Comparison of ENCODE assay signal across 8 mouse cellular contexts in genomic region chr5:110094030-110094846, GRCm38 (mm10). TPM values are rescaled to one million over a fixed set of nuclear protein-coding genes. Genes with fewer than 3 reads are reported as not detected.
DNase-seq lines count a peak whose midpoint lies in the region; ATAC-seq and TF ChIP-seq lines count a peak whose summit lies in the region.

Gm35315 (minus strand) TSS chr5:110094420.

- TF ChIP-seq EP300 in liver, embryonic 14.5 days (IDR thresholded peaks at IDR 0.05; ENCODE audit: low read depth) = no peak
- TF ChIP-seq EP300 in stomach, postnatal 0 days (optimal IDR thresholded peaks at IDR 0.05) = no peak

- no peak within 1 kb of the TSS for H3K27ac ChIP-seq in forebrain, embryonic 11.5 days (ENCODE audit: low read depth, low read length)
- peak within 1 kb of the TSS; percentile 67 for H3K27ac ChIP-seq in heart, embryonic 16.5 days (ENCODE audit: low read length)
- H3K27ac ChIP-seq in liver, embryonic 14.5 days = peak within 1 kb of the TSS; percentile 52
- peak within 1 kb of the TSS; percentile 63; the same call in 1 of the 2 replicates for H3K27ac ChIP-seq in stomach, postnatal 0 days (replicated peaks)

- H3K27me3 ChIP-seq in E14TG2a.4 (ENCODE audit: insufficient read depth, low read length) = no peaks in the 10 kb centered on the region
- H3K27me3 ChIP-seq in forebrain, embryonic 11.5 days (ENCODE audit: control insufficient read depth, insufficient read depth, low read length) = no peaks in the 10 kb centered on the region
- H3K27me3 ChIP-seq in heart, embryonic 16.5 days (ENCODE audit: control insufficient read depth, insufficient read depth, low read length) = no peaks in the 10 kb centered on the region
- no peaks in the 10 kb centered on the region for H3K27me3 ChIP-seq in liver, embryonic 14.5 days (ENCODE audit: control insufficient read depth, insufficient read depth, low read length)
- no peaks in the 10 kb centered on the region for H3K27me3 ChIP-seq in stomach, postnatal 0 days (ENCODE audit: control insufficient read depth, insufficient read depth, low read length)

- under 1% methylated on average over 25 of the region's 25 CpGs for WGBS in forebrain, embryonic 11.5 days
- WGBS in heart, embryonic 16.5 days = 2% methylated on average over 22 of the region's 25 CpGs
- under 1% methylated on average over 25 of the region's 25 CpGs for WGBS in liver, embryonic 14.5 days (ENCODE audit: insufficient replicate concordance)
- WGBS in stomach, postnatal 0 days = 2% methylated on average over 25 of the region's 25 CpGs

- peaks cover 63% of the 10 kb centered on the region for H3K4me1 ChIP-seq in E14TG2a.4 (replicated peaks; ENCODE audit: low read depth, low read length)
- no peaks in the 10 kb centered on the region; the same call in 1 of the 2 replicates for H3K4me1 ChIP-seq in forebrain, embryonic 11.5 days (replicated peaks; ENCODE audit: control insufficient read depth, insufficient read depth, low read length)
- peaks cover 3% of the 10 kb centered on the region; the same call in 1 of the 2 replicates for H3K4me1 ChIP-seq in heart, embryonic 16.5 days (ENCODE audit: control insufficient read depth, insufficient read depth, low read length)
- H3K4me1 ChIP-seq in liver, embryonic 14.5 days (replicated peaks; ENCODE audit: control insufficient read depth in 2 of 2, insufficient read depth in 2 of 2, low read length in 1 of 2) = peaks cover 0 to 6% of the 10 kb centered on the region in 2 experiments; a peak in 2 of 4 replicates
- H3K4me1 ChIP-seq in stomach, postnatal 0 days (replicated peaks; ENCODE audit: control insufficient read depth, insufficient read depth) = no peaks in the 10 kb centered on the region

- H3K36me3 ChIP-seq in E14TG2a.4 (ENCODE audit: insufficient read depth, low read length) = peaks cover 9% of the 10 kb centered on the region
- no peaks in the 10 kb centered on the region for H3K36me3 ChIP-seq in forebrain, embryonic 11.5 days (ENCODE audit: control insufficient read depth, insufficient read depth, low read length)
- no peaks in the 10 kb centered on the region for H3K36me3 ChIP-seq in heart, embryonic 16.5 days (ENCODE audit: control insufficient read depth, insufficient read depth)
- H3K36me3 ChIP-seq in liver, embryonic 14.5 days (replicated peaks; ENCODE audit: control insufficient read depth, insufficient read depth, low read depth) = no peaks in the 10 kb centered on the region
- no peaks in the 10 kb centered on the region for H3K36me3 ChIP-seq in stomach, postnatal 0 days (ENCODE audit: control insufficient read depth, insufficient read depth, low read length)

- H3K4me2 ChIP-seq in forebrain, embryonic 11.5 days (ENCODE audit: low read depth, low read length, severe bottlenecking) = peak within 1 kb of the TSS; percentile 53
- peak within 1 kb of the TSS; percentile 82 for H3K4me2 ChIP-seq in heart, embryonic 16.5 days (ENCODE audit: low read depth, low read length)
- H3K4me2 ChIP-seq in liver, embryonic 14.5 days (ENCODE audit: low read depth) = peak within 1 kb of the TSS; percentile 75
- H3K4me2 ChIP-seq in stomach, postnatal 0 days (replicated peaks; ENCODE audit: low read depth) = peak within 1 kb of the TSS; percentile 80

- TF ChIP-seq CTCF in E14TG2a.4 (conservative IDR thresholded peaks at IDR 0.05; ENCODE audit: low read length) = no peak
- no peak for TF ChIP-seq CTCF in liver, embryonic 14.5 days (IDR thresholded peaks at IDR 0.05; ENCODE audit: low read depth)
- TF ChIP-seq CTCF in stomach, postnatal 0 days (IDR thresholded peaks at IDR 0.05; ENCODE audit: low read depth) = no peak; the same call in 1 of the 2 replicates

- peak; percentile 98 for ATAC-seq in forebrain, embryonic 11.5 days (replicated peaks; ENCODE audit: low FRiP score)
- peak; percentile 90 for ATAC-seq in heart, embryonic 16.5 days (replicated peaks; ENCODE audit: extremely low read depth, insufficient read depth, low FRiP score)
- peak; percentile 97 for ATAC-seq in liver, embryonic 14.5 days (ENCODE audit: insufficient read depth)
- ATAC-seq in stomach, postnatal 0 days (ENCODE audit: low FRiP score, low TSS enrichment) = peak; percentile 99

- peak within 1 kb of the TSS; percentile 65 for H3K9ac ChIP-seq in forebrain, embryonic 11.5 days (ENCODE audit: low read length)
- peak within 1 kb of the TSS; percentile 63 for H3K9ac ChIP-seq in heart, embryonic 16.5 days (ENCODE audit: low read length)
- peak within 1 kb of the TSS; percentile 55 for H3K9ac ChIP-seq in liver, embryonic 14.5 days (replicated peaks)
- peak within 1 kb of the TSS; percentile 47 for H3K9ac ChIP-seq in stomach, postnatal 0 days (ENCODE audit: low read length)

- H3K9me3 ChIP-seq in E14TG2a.4 (ENCODE audit: low read length) = no peaks in the 10 kb centered on the region
- H3K9me3 ChIP-seq in forebrain, embryonic 11.5 days (ENCODE audit: control insufficient read depth, low read length) = no peaks in the 10 kb centered on the region
- no peaks in the 10 kb centered on the region for H3K9me3 ChIP-seq in heart, embryonic 16.5 days (replicated peaks; ENCODE audit: control insufficient read depth, low read length)
- H3K9me3 ChIP-seq in liver, embryonic 14.5 days (ENCODE audit: control insufficient read depth, low read length) = no peaks in the 10 kb centered on the region
- no peaks in the 10 kb centered on the region for H3K9me3 ChIP-seq in stomach, postnatal 0 days (ENCODE audit: control insufficient read depth, low read length)

- peak; percentile 85 for DNase-seq in c-Kit-positive CD71-negative TER-119-negative erythroid progenitor cells, embryonic 14.5 days (ENCODE audit: low read depth)
- peak; percentile 89 for DNase-seq in forebrain, embryonic 11.5 days (ENCODE audit: low spot score)
- peak; percentile 91 to 92 for DNase-seq in kidney, postnatal 25 days
- DNase-seq in liver, embryonic 14.5 days (ENCODE audit: low read depth in 3 of 3, low spot score in 3 of 3) = peak; percentile 84 to 89 (median 86)
- peak; percentile 81 for DNase-seq in neural tube, embryonic 10.5 days (ENCODE audit: extremely low spot score, low spot score)
- peak; percentile 81 for DNase-seq in stomach, postnatal 0 days (ENCODE audit: low spot score)

- H3K4me3 ChIP-seq in E14TG2a.4 (replicated peaks; ENCODE audit: low read length) = peak within 1 kb of the TSS; percentile 77
- peak within 1 kb of the TSS; percentile 49 for H3K4me3 ChIP-seq in forebrain, embryonic 11.5 days (ENCODE audit: low read depth, low read length)
- H3K4me3 ChIP-seq in heart, embryonic 16.5 days (ENCODE audit: low read length) = peak within 1 kb of the TSS; percentile 60
- peak within 1 kb of the TSS; percentile 53 to 71 for H3K4me3 ChIP-seq in liver, embryonic 14.5 days (ENCODE audit: insufficient read depth in 1 of 2, low read depth in 2 of 2, low read length in 2 of 2)
- H3K4me3 ChIP-seq in stomach, postnatal 0 days (ENCODE audit: low read depth, low read length) = peak within 1 kb of the TSS; percentile 51

RNA-seq across cellular contexts. Expression of gene Gm35315, which starts in this region (rescaled TPM):
- polyA plus RNA-seq in forebrain, embryonic 11.5 days (2014; fragmentation: Nextera tagmentation; extraction: Ambion mirVana) = 1.3 and 2.7 TPM in 2 replicates
- polyA plus RNA-seq in heart, embryonic 16.5 days (2015; fragmentation: Nextera tagmentation; extraction: Ambion mirVana) = 0.51 and 0.75 TPM in 2 replicates
- 0.53 and 0.81 TPM in 2 replicates for polyA plus RNA-seq in liver, embryonic 14.5 days (2012; rRNA removed)
- 0.51 and 0.81 TPM in 2 replicates for polyA plus RNA-seq in liver, embryonic 14.5 days (2014; fragmentation: Nextera tagmentation; extraction: Ambion mirVana)
- 0.41 and 0.45 TPM in 2 replicates for polyA plus RNA-seq in stomach, postnatal 0 days (2015; fragmentation: Nextera tagmentation; extraction: Ambion mirVana)

Comparison
In these comparisons a context has a peak if more than half of its experiments do, and no peak if none do; other contexts are left out.
1. Peak in ATAC-seq, H3K4me3 ChIP-seq, H3K27ac ChIP-seq, H3K9ac ChIP-seq and H3K4me2 ChIP-seq in heart, embryonic 16.5 days; RNA of the gene not detected or under 1 TPM.
2. Peak in DNase-seq, ATAC-seq, H3K4me3 ChIP-seq, H3K27ac ChIP-seq, H3K9ac ChIP-seq and H3K4me2 ChIP-seq in liver, embryonic 14.5 days; RNA of the gene not detected or under 1 TPM.
3. Peak in DNase-seq, ATAC-seq, H3K4me3 ChIP-seq, H3K27ac ChIP-seq, H3K9ac ChIP-seq and H3K4me2 ChIP-seq in stomach, postnatal 0 days; RNA of the gene not detected or under 1 TPM.